In the genomic region with DNA sequence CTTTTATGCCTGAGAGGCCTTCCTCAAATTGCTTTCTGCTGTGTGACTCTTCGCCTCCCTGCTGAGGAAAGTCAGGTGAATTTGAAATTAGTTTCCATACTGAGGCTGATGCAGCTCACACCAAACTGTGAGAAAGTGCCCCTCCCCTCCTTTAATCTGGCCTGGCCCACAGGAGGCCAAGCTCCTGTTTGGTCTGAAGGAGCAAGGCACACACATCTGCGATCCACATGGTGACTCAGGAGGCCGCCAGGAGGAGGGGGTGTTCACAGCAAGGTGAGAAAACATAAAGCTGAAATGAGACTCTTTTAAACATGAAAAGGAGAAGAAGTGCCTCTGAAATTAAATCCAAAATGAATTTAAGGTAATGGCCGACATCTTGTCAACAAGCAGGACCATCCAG, we compare ENCODE assay signal across 40 mouse cellular contexts. TPM values are rescaled to one million over a fixed set of nuclear protein-coding genes. Genes with fewer than 3 reads are reported as not detected.
DNase-seq lines count a peak whose midpoint lies in the region; ATAC-seq and TF ChIP-seq lines count a peak whose summit lies in the region.
"Had no signal": no experiment of that assay in that cellular context is flagged by ENCODE, and none has a peak within 500 bp of the region (broad histone marks: within the 10 kb centered on the region; RNA-seq: fewer than 3 reads in every experiment).

No protein-coding gene starts in this region.

- ATAC-seq in hindbrain, postnatal 0 days = no peak
- ATAC-seq in hindbrain, embryonic 12.5 days (ENCODE audit: low FRiP score) = no peak
- peak; percentile 62; the same call in 1 of the 2 replicates for ATAC-seq in limb, embryonic 14.5 days (ENCODE audit: low FRiP score, low read depth)
- no peak for ATAC-seq in forebrain, postnatal 0 days
- ATAC-seq: CD4-positive, CD25-positive, alpha-beta regulatory T cell, adult 4 months; liver, embryonic 12.5 days; liver, postnatal 0 days; lung, postnatal 0 days; midbrain, embryonic 13.5 days had no signal

- intact Hi-C loops in left cerebral cortex, postnatal 4 days (cut with DNase I) = no loop called here

- no peak overlapping the region for H3K4me2 ChIP-seq in hindbrain, postnatal 0 days (ENCODE audit: low read depth, low read length)
- no peak overlapping the region for H3K4me2 ChIP-seq in hindbrain, embryonic 12.5 days (replicated peaks)
- H3K4me2 ChIP-seq in limb, embryonic 14.5 days (replicated peaks; ENCODE audit: low read depth, low read length, severe bottlenecking) = no peak overlapping the region
- no peak overlapping the region for H3K4me2 ChIP-seq in forebrain, postnatal 0 days (ENCODE audit: low read depth)
- H3K4me2 ChIP-seq: embryonic facial prominence, embryonic 15.5 days; forebrain, embryonic 12.5 days; heart, embryonic 11.5 days; hindbrain, embryonic 15.5 days; kidney, embryonic 15.5 days; liver, embryonic 12.5 days; midbrain, embryonic 13.5 days; neural tube, embryonic 12.5 days had no signal

- no peaks in the 10 kb centered on the region for H3K27me3 ChIP-seq in hindbrain, postnatal 0 days (ENCODE audit: insufficient read depth, low read length)
- H3K27me3 ChIP-seq in hindbrain, embryonic 12.5 days = peaks cover 6% of the 10 kb centered on the region
- no peaks in the 10 kb centered on the region for H3K27me3 ChIP-seq in limb, embryonic 14.5 days (ENCODE audit: control insufficient read depth, insufficient read depth, low read length)
- H3K27me3 ChIP-seq in forebrain, postnatal 0 days (ENCODE audit: insufficient read depth, low read length) = no peaks in the 10 kb centered on the region
- H3K27me3 ChIP-seq: embryonic facial prominence, embryonic 15.5 days had no signal

- H3K4me3 ChIP-seq in hindbrain, postnatal 0 days (ENCODE audit: low read length) = no peak overlapping the region
- no peak overlapping the region for H3K4me3 ChIP-seq in hindbrain, embryonic 12.5 days
- H3K4me3 ChIP-seq in limb, embryonic 14.5 days (replicated peaks; ENCODE audit: low read length) = no peak overlapping the region
- no peak overlapping the region for H3K4me3 ChIP-seq in forebrain, postnatal 0 days (ENCODE audit: low read depth, low read length)
- H3K4me3 ChIP-seq: embryonic facial prominence, embryonic 15.5 days; forebrain, embryonic 12.5 days; gastrocnemius, adult 2 months; hindbrain, embryonic 15.5 days; kidney, embryonic 15.5 days; layer of hippocampus, adult 2 months; left cerebral cortex, adult 2 months; liver, embryonic 12.5 days; megakaryocyte, embryonic 14.5 days; midbrain, embryonic 13.5 days; neural tube, embryonic 12.5 days had no signal

- no peaks in the 10 kb centered on the region for H3K9me3 ChIP-seq in hindbrain, postnatal 0 days (ENCODE audit: low read length)
- no peaks in the 10 kb centered on the region for H3K9me3 ChIP-seq in hindbrain, embryonic 12.5 days (replicated peaks)
- H3K9me3 ChIP-seq in limb, embryonic 14.5 days (ENCODE audit: control insufficient read depth, low read length) = no peaks in the 10 kb centered on the region
- H3K9me3 ChIP-seq in forebrain, postnatal 0 days (ENCODE audit: low read length) = no peaks in the 10 kb centered on the region
- H3K9me3 ChIP-seq: embryonic facial prominence, embryonic 15.5 days; forebrain, embryonic 12.5 days; hindbrain, embryonic 15.5 days; kidney, embryonic 15.5 days; liver, embryonic 12.5 days; megakaryocyte, embryonic 14.5 days; midbrain, embryonic 13.5 days; neural tube, embryonic 12.5 days had no signal

- peak; percentile 2; the same call in 1 of the 2 replicates for TF ChIP-seq CTCF in hindbrain, postnatal 0 days (IDR thresholded peaks at IDR 0.05; ENCODE audit: low read depth)
- no peak for TF ChIP-seq CTCF in forebrain, postnatal 0 days (IDR thresholded peaks at IDR 0.05; ENCODE audit: low read depth)

- H3K4me1 ChIP-seq in hindbrain, postnatal 0 days (ENCODE audit: insufficient read depth, low read length) = no peaks in the 10 kb centered on the region
- no peaks in the 10 kb centered on the region for H3K4me1 ChIP-seq in hindbrain, embryonic 12.5 days
- peaks cover 11% of the 10 kb centered on the region; the same call in 1 of the 2 replicates for H3K4me1 ChIP-seq in limb, embryonic 14.5 days (ENCODE audit: control insufficient read depth, insufficient read depth, low read length)
- H3K4me1 ChIP-seq in forebrain, postnatal 0 days (ENCODE audit: insufficient read depth) = no peaks in the 10 kb centered on the region
- H3K4me1 ChIP-seq: embryonic facial prominence, embryonic 15.5 days; forebrain, embryonic 12.5 days; hindbrain, embryonic 15.5 days; kidney, embryonic 15.5 days; midbrain, embryonic 13.5 days; neural tube, embryonic 12.5 days had no signal

- H3K9ac ChIP-seq in hindbrain, postnatal 0 days (replicated peaks; ENCODE audit: low read length) = no peak overlapping the region
- no peak overlapping the region for H3K9ac ChIP-seq in hindbrain, embryonic 12.5 days
- no peak overlapping the region for H3K9ac ChIP-seq in limb, embryonic 14.5 days (ENCODE audit: low read depth, low read length, severe bottlenecking)
- H3K9ac ChIP-seq in forebrain, postnatal 0 days = no peak overlapping the region
- H3K9ac ChIP-seq: embryonic facial prominence, embryonic 15.5 days; forebrain, embryonic 12.5 days; hindbrain, embryonic 15.5 days; kidney, embryonic 15.5 days; liver, embryonic 12.5 days; liver, postnatal 0 days; midbrain, embryonic 13.5 days; neural tube, embryonic 12.5 days had no signal

- 69% methylated on average over 4 of the region's 4 CpGs for WGBS in hindbrain, postnatal 0 days
- WGBS in hindbrain, embryonic 12.5 days = 51% methylated on average over 4 of the region's 4 CpGs
- 22% methylated on average over 4 of the region's 4 CpGs for whole genome bisulfite sequencing in limb, embryonic 14.5 days
- 64% methylated on average over 4 of the region's 4 CpGs for whole genome bisulfite sequencing in forebrain, postnatal 0 days

- no peak overlapping the region for H3K27ac ChIP-seq in hindbrain, postnatal 0 days
- H3K27ac ChIP-seq in hindbrain, embryonic 12.5 days = no peak overlapping the region
- no peak overlapping the region for H3K27ac ChIP-seq in limb, embryonic 14.5 days (replicated peaks; ENCODE audit: low read depth, low read length)
- H3K27ac ChIP-seq in forebrain, postnatal 0 days (ENCODE audit: low read depth, low read length) = no peak overlapping the region
- H3K27ac ChIP-seq: embryonic facial prominence, embryonic 15.5 days; forebrain, embryonic 12.5 days; gastrocnemius, adult 2 months; hindbrain, embryonic 15.5 days; kidney, embryonic 15.5 days; layer of hippocampus, adult 2 months; left cerebral cortex, adult 2 months; liver, embryonic 12.5 days; midbrain, embryonic 13.5 days; neural tube, embryonic 12.5 days had no signal

- no peak for DNase-seq in hindbrain, postnatal 0 days (ENCODE audit: low spot score)
- DNase-seq in embryo, embryonic 10.5 days (ENCODE audit: low spot score) = peak; percentile 54
- peak; percentile 77 for DNase-seq in forelimb bud, embryonic 11.5 days (ENCODE audit: low read depth, low spot score)
- DNase-seq in limb, embryonic 14.5 days (ENCODE audit: low spot score) = peak; percentile 20
- DNase-seq in cerebellum, postnatal 10 days = no peak
- DNase-seq in forebrain, postnatal 0 days = no peak
- DNase-seq in left cerebral cortex, postnatal 4 days = no peak
- DNase-seq: adrenal gland, postnatal 25 days; cerebellum, adult 18-20 months; cerebellum, postnatal 14 days; gastrocnemius, adult 2 months; gastrocnemius, postnatal 36 days; heart, adult 18-20 months; heart, postnatal 36 days; kidney, adult 18-20 months; kidney, postnatal 25 days; liver, postnatal 0 days; lung, postnatal 4 days; retina, postnatal 1 day; right cerebral cortex, postnatal 14 days; thymus, adult 18-20 months; thymus, postnatal 25 days had no signal

- no peak for TF ChIP-seq POLR2A in limb, embryonic 14.5 days (IDR thresholded peaks at IDR 0.05; ENCODE audit: borderline replicate concordance, extremely low read depth, insufficient read depth, insufficient read length)

- no peaks in the 10 kb centered on the region for H3K36me3 ChIP-seq in hindbrain, postnatal 0 days (ENCODE audit: insufficient read depth, low read length)
- no peaks in the 10 kb centered on the region for H3K36me3 ChIP-seq in hindbrain, embryonic 12.5 days
- no peaks in the 10 kb centered on the region for H3K36me3 ChIP-seq in limb, embryonic 14.5 days (ENCODE audit: control insufficient read depth, insufficient read depth, low read length)
- no peaks in the 10 kb centered on the region for H3K36me3 ChIP-seq in forebrain, postnatal 0 days (ENCODE audit: insufficient read depth)
- H3K36me3 ChIP-seq: embryonic facial prominence, embryonic 15.5 days; forebrain, embryonic 12.5 days; hindbrain, embryonic 15.5 days; kidney, embryonic 15.5 days; liver, embryonic 12.5 days; midbrain, embryonic 13.5 days; neural tube, embryonic 12.5 days had no signal

RNA-seq across cellular contexts. Expression of gene T, which starts 37.9 kb away (rescaled TPM):
- 0.52 TPM in 1 of 2 replicates, not detected in the other for total RNA-seq in hindbrain, postnatal 0 days (2014; rRNA removed)
- polyA plus RNA-seq in hindbrain, postnatal 0 days (2015; fragmentation: Nextera tagmentation; extraction: Ambion mirVana) = 0.31 and 0.44 TPM in 2 replicates
- 0.36 and 1.6 TPM in 2 replicates for polyA plus RNA-seq in hindbrain, embryonic 12.5 days (2016; fragmentation: Nextera tagmentation; extraction: Ambion mirVana)
- 3.6 and 4.7 TPM in 2 replicates for polyA plus RNA-seq in limb, embryonic 14.5 days (2012; rRNA removed)
- polyA plus RNA-seq in limb, embryonic 14.5 days (2014; fragmentation: Nextera tagmentation; extraction: Ambion mirVana) = 0.56 and 0.72 TPM in 2 replicates
- total RNA-seq in forebrain, postnatal 0 days (2014; rRNA removed) = 2.1 TPM in 1 of 2 replicates, not detected in the other
- 0.13 and 0.17 TPM in 2 replicates for polyA plus RNA-seq in forebrain, postnatal 0 days (2015; fragmentation: Nextera tagmentation; extraction: Ambion mirVana)
- total RNA-seq in left cerebral cortex, postnatal 4 days (2021) = under 1 TPM; 0.18 to 0.79 TPM
- total RNA-seq: adrenal gland, adult 18-20 months; adrenal gland, postnatal 25 days; gastrocnemius, adult 2 months; gastrocnemius, postnatal 36 days; heart, adult 18-20 months; heart, postnatal 36 days; layer of hippocampus, adult 2 months; layer of hippocampus, postnatal 14 days; left cerebral cortex, adult 2 months; left cerebral cortex, postnatal 25 days had no signal
- polyA plus RNA-seq: CD4-positive, CD25-positive, alpha-beta regulatory T cell, adult 4 months; liver, embryonic 12.5 days; liver, postnatal 0 days; lung, postnatal 0 days; small intestine, adult 2 months had no signal

RNA-seq across cellular contexts. Expression of gene T2, which starts 40.6 kb away (rescaled TPM):
- 0.10 and 0.11 TPM in 2 replicates for total RNA-seq in hindbrain, postnatal 0 days (2014; rRNA removed)
- polyA plus RNA-seq in hindbrain, postnatal 0 days (2015; fragmentation: Nextera tagmentation; extraction: Ambion mirVana) = 0.55 and 0.69 TPM in 2 replicates
- polyA plus RNA-seq in hindbrain, embryonic 12.5 days (2016; fragmentation: Nextera tagmentation; extraction: Ambion mirVana) = 0.77 and 0.96 TPM in 2 replicates
- 1.7 and 2.3 TPM in 2 replicates for polyA plus RNA-seq in limb, embryonic 14.5 days (2012; rRNA removed)
- 0.32 TPM in 1 of 2 replicates, not detected in the other for polyA plus RNA-seq in limb, embryonic 14.5 days (2014; fragmentation: Nextera tagmentation; extraction: Ambion mirVana)
- 0.69 and 1.8 TPM in 2 replicates for total RNA-seq in forebrain, postnatal 0 days (2014; rRNA removed)
- 0.51 and 0.60 TPM in 2 replicates for polyA plus RNA-seq in forebrain, postnatal 0 days (2015; fragmentation: Nextera tagmentation; extraction: Ambion mirVana)
- total RNA-seq in left cerebral cortex, postnatal 4 days (2021) = under 1 TPM; 0.32 to 0.70 TPM
- total RNA-seq: adrenal gland, adult 18-20 months; adrenal gland, postnatal 25 days; gastrocnemius, adult 2 months; gastrocnemius, postnatal 36 days had no signal
- polyA plus RNA-seq: liver, postnatal 0 days had no signal

RNA-seq across cellular contexts. Expression of gene Prr18, which starts 59.1 kb away (rescaled TPM):
- total RNA-seq in hindbrain, postnatal 0 days (2014; rRNA removed) = 40.9 and 41.2 TPM in 2 replicates
- polyA plus RNA-seq in hindbrain, postnatal 0 days (2015; fragmentation: Nextera tagmentation; extraction: Ambion mirVana) = 17.6 and 18.0 TPM in 2 replicates
- 4.3 and 4.5 TPM in 2 replicates for polyA plus RNA-seq in hindbrain, embryonic 12.5 days (2016; fragmentation: Nextera tagmentation; extraction: Ambion mirVana)
- 1.0 and 1.2 TPM in 2 replicates for polyA plus RNA-seq in limb, embryonic 14.5 days (2012; rRNA removed)
- 0.25 and 0.28 TPM in 2 replicates for polyA plus RNA-seq in limb, embryonic 14.5 days (2014; fragmentation: Nextera tagmentation; extraction: Ambion mirVana)
- total RNA-seq in forebrain, postnatal 0 days (2014; rRNA removed) = 22.8 and 24.0 TPM in 2 replicates
- 11.1 and 15.6 TPM in 2 replicates for polyA plus RNA-seq in forebrain, postnatal 0 days (2015; fragmentation: Nextera tagmentation; extraction: Ambion mirVana)
- 10 to 100 TPM; 23.2 to 24.6 TPM for total RNA-seq in left cerebral cortex, postnatal 4 days (2021)
- polyA plus RNA-seq: CD4-positive, CD25-positive, alpha-beta regulatory T cell, adult 4 months; liver, postnatal 0 days had no signal

Comparison
In these comparisons a context has a peak if more than half of its experiments do, and no peak if none do; other contexts are left out.
1. DNase-seq: peak in embryo, embryonic 10.5 days (single experiment), forelimb bud, embryonic 11.5 days (single experiment) and limb, embryonic 14.5 days (single experiment); none in hindbrain, postnatal 0 days (single experiment), cerebellum, postnatal 10 days (0 of 2), forebrain, postnatal 0 days (single experiment) and left cerebral cortex, postnatal 4 days (single experiment).